Mouse (Mus musculus): ENCODE data around the gene Upp1. TPM values are rescaled to one million over a fixed set of nuclear protein-coding genes. Genes with fewer than 3 reads are reported as not detected.

Gene Upp1
- under 1 TPM; 0.37 to 0.41 TPM for total RNA-seq (2021)
- long read RNA-seq, experiment 1, partial matches to known transcripts: 0 of 1 reads
- long read RNA-seq, experiment 1, other reads (novel, unspliced or antisense): 1 of 1 reads
- long read RNA-seq, experiment 2, partial matches to known transcripts: 0 of 1 reads
- long read RNA-seq, experiment 2, other reads (novel, unspliced or antisense): 0 of 1 reads

GRCm38 (mm10) chr11:9118050-9118420 is at the start of gene Upp1:
Gene Upp1 (plus strand): TSS chr11:9118103.
- intact Hi-C loops (cut with DNase I): no loop called here

GRCm38 (mm10) chr11:9076444-9076843 is 41.5 kb upstream of the Upp1 start:
- DNase-seq: no peak
- intact Hi-C loops (cut with DNase I): no loop called here

More at GRCm38 (mm10) chr11:9118050-9118420, at the start of gene Upp1:
- no peak for DNase-seq

- intact Hi-C loops (cut with DNase I): no loop called here
- no peak for DNase-seq
Measured at GRCm38 (mm10) chr11:9113189-9113588, 4.7 kb upstream of the Upp1 start.

GRCm38 (mm10) chr11:9115367-9116120 is 2.4 kb upstream of the Upp1 start:
- no peak for DNase-seq
- intact Hi-C loops (cut with DNase I): no loop called here

- intact Hi-C loops (cut with DNase I): no loop called here
- DNase-seq: no peak
Measured at GRCm38 (mm10) chr11:9116121-9116520, 1.8 kb upstream of the Upp1 start.

GRCm38 (mm10) chr11:9116916-9117315 is 987 bp upstream of the Upp1 start:
- intact Hi-C loops (cut with DNase I): no loop called here
- DNase-seq: no peak

GRCm38 (mm10) chr11:9117358-9118049 is 399 bp upstream of the Upp1 start:
- DNase-seq: peak in 1 of 2 experiments; percentile 37
- intact Hi-C loops (cut with DNase I): no loop called here

GRCm38 (mm10) chr11:9118421-9119121 is 668 bp downstream of the Upp1 start:
- no peak for DNase-seq

GRCm38 (mm10) chr11:9119231-9120020 is 1.5 kb downstream of the Upp1 start:
- intact Hi-C loops (cut with DNase I): no loop called here
- DNase-seq: no peak

More at GRCm38 (mm10) chr11:9118421-9119121, 668 bp downstream of the Upp1 start:
- intact Hi-C loops (cut with DNase I): no loop called here

- DNase-seq: no peak
- intact Hi-C loops (cut with DNase I): no loop called here
Measured at GRCm38 (mm10) chr11:9122315-9122714, 4.4 kb downstream of the Upp1 start.

- DNase-seq: no peak
- intact Hi-C loops (cut with DNase I): no loop called here
Measured at GRCm38 (mm10) chr11:9126373-9127107, 8.6 kb downstream of the Upp1 start.

- no peak for DNase-seq
Measured at GRCm38 (mm10) chr11:9128110-9128509, 10.2 kb downstream of the Upp1 start.

GRCm38 (mm10) chr11:9129528-9129927 is 11.6 kb downstream of the Upp1 start:
- intact Hi-C loops (cut with DNase I): no loop called here
- no peak for DNase-seq

More at GRCm38 (mm10) chr11:9128110-9128509, 10.2 kb downstream of the Upp1 start:
- intact Hi-C loops (cut with DNase I): no loop called here

- DNase-seq: no peak
- intact Hi-C loops (cut with DNase I): no loop called here
Measured at GRCm38 (mm10) chr11:9131688-9132087, 13.8 kb downstream of the Upp1 start.

GRCm38 (mm10) chr11:9135589-9136246 is 17.8 kb downstream of the Upp1 start:
- DNase-seq: no peak
- intact Hi-C loops (cut with DNase I): loop anchor here (2.0 kb wide), 1 partner anchor 153 kb away; no protein-coding TSS in a partner anchor

GRCm38 (mm10) chr11:9136471-9136870 is 18.6 kb downstream of the Upp1 start:
- DNase-seq: peak; percentile 41 to 47
- intact Hi-C loops (cut with DNase I): loop anchor here (2.0 kb wide), 1 partner anchor 154 kb away; no protein-coding TSS in a partner anchor

- intact Hi-C loops (cut with DNase I): no loop called here
Measured at GRCm38 (mm10) chr11:9145113-9145512, 27.2 kb downstream of the Upp1 start.

GRCm38 (mm10) chr11:9146115-9146514 is 28.2 kb downstream of the Upp1 start:
- DNase-seq: no peak
- intact Hi-C loops (cut with DNase I): no loop called here

More at GRCm38 (mm10) chr11:9145113-9145512, 27.2 kb downstream of the Upp1 start:
- no peak for DNase-seq

GRCm38 (mm10) chr11:9146683-9147082 is 28.8 kb downstream of the Upp1 start:
- intact Hi-C loops (cut with DNase I): no loop called here
- no peak for DNase-seq

All from gastrocnemius, postnatal 36 days (tissue).